Mouse (Mus musculus): ENCODE measurements around the gene 1700013G24Rik. TPM values are rescaled to one million over a fixed set of nuclear protein-coding genes. Genes with fewer than 3 reads are reported as not detected.

Gene 1700013G24Rik
- polyA plus RNA-seq, 1 experiment from 2014 or later: not detected

GRCm38 (mm10) chr4:137469081-137469844 is 16.2 kb downstream of the 1700013G24Rik start:
- peak overlapping the region; percentile 93 for H3K4me2 ChIP-seq (ENCODE audit: low read depth, low read length)
- DNase-seq (no peak), ATAC-seq (no peak)
- no peaks in the 10 kb centered on the region for H3K9me3 ChIP-seq (ENCODE audit: low read length)
- peak overlapping the region; percentile 65 for H3K4me3 ChIP-seq (ENCODE audit: low read depth, low read length)
- no peak for TF ChIP-seq EP300 (IDR thresholded peaks at IDR 0.05; ENCODE audit: low read depth)
- TF ChIP-seq CTCF (IDR thresholded peaks at IDR 0.05; ENCODE audit: low read depth): no peak
- H3K9ac ChIP-seq (replicated peaks): peak overlapping the region; percentile 79
- H3K36me3 ChIP-seq (replicated peaks; ENCODE audit: insufficient read depth, low read length): no peaks in the 10 kb centered on the region
- 0 out of 2 replicates have a peak, but pooled peaks cover 2% of the 10 kb centered on the region for H3K27me3 ChIP-seq (ENCODE audit: insufficient read depth, low read length)
- 8% methylated on average over 20 of the region's 20 CpGs for WGBS (ENCODE audit: insufficient replicate concordance)
- H3K4me1 ChIP-seq (ENCODE audit: insufficient read depth): peaks cover 10% of the 10 kb centered on the region
- H3K27ac ChIP-seq (ENCODE audit: low read depth): peak overlapping the region; percentile 48

- Histone ChIP-seq H3K36me3 (replicated peaks; ENCODE audit: insufficient read depth, low read length) (no peaks in the 10 kb centered on the region), H3K9me3 (ENCODE audit: low read length) (no peaks in the 10 kb centered on the region), H3K27me3 (ENCODE audit: insufficient read depth, low read length) (0 out of 2 replicates have a peak, but pooled peaks cover 2% of the 10 kb centered on the region), H3K9ac (replicated peaks) (peak overlapping the region; percentile 79; the same call in 1 of the 2 replicates), H3K4me2 (ENCODE audit: low read depth, low read length) (peak overlapping the region; percentile 93), H3K4me1 (ENCODE audit: insufficient read depth) (peaks cover 10% of the 10 kb centered on the region), H3K27ac (ENCODE audit: low read depth) (peak overlapping the region; percentile 39; the same call in 1 of the 2 replicates), H3K4me3 (ENCODE audit: low read depth, low read length) (peak overlapping the region; percentile 65)
- ATAC-seq: no peak
- 52% methylated on average over 15 of the region's 15 CpGs for WGBS (ENCODE audit: insufficient replicate concordance)
- TF ChIP-seq EP300 (IDR thresholded peaks at IDR 0.05; ENCODE audit: low read depth) (no peak), CTCF (IDR thresholded peaks at IDR 0.05; ENCODE audit: low read depth) (no peak; the same call in 1 of the 2 replicates)
- no peak for DNase-seq
Observed at GRCm38 (mm10) chr4:137469845-137470692, 17.0 kb downstream of the 1700013G24Rik start.

GRCm38 (mm10) chr4:137470701-137471317 is 17.7 kb downstream of the 1700013G24Rik start:
- Histone ChIP-seq H3K27ac (ENCODE audit: low read depth) (peak overlapping the region; percentile 39; the same call in 1 of the 2 replicates), H3K27me3 (ENCODE audit: insufficient read depth, low read length) (0 out of 2 replicates have a peak, but pooled peaks cover 2% of the 10 kb centered on the region), H3K4me1 (ENCODE audit: insufficient read depth) (peaks cover 13% of the 10 kb centered on the region), H3K4me2 (ENCODE audit: low read depth, low read length) (peak overlapping the region; percentile 93; the same call in 1 of the 2 replicates), H3K9ac (replicated peaks) (no peak overlapping the region), H3K4me3 (ENCODE audit: low read depth, low read length) (no peak overlapping the region), H3K9me3 (ENCODE audit: low read length) (no peaks in the 10 kb centered on the region), H3K36me3 (replicated peaks; ENCODE audit: insufficient read depth, low read length) (no peaks in the 10 kb centered on the region)
- WGBS (ENCODE audit: insufficient replicate concordance): 68% methylated on average over 9 of the region's 9 CpGs
- TF ChIP-seq EP300 (IDR thresholded peaks at IDR 0.05; ENCODE audit: low read depth) (no peak), CTCF (IDR thresholded peaks at IDR 0.05; ENCODE audit: low read depth) (no peak)
- peak; percentile 12; the same call in 1 of the 2 replicates for ATAC-seq
- no peak for DNase-seq

GRCm38 (mm10) chr4:137471326-137471725 is 18.2 kb downstream of the 1700013G24Rik start:
- Histone ChIP-seq H3K4me3 (ENCODE audit: low read depth, low read length) (no peak overlapping the region), H3K9me3 (ENCODE audit: low read length) (no peaks in the 10 kb centered on the region), H3K27ac (ENCODE audit: low read depth) (peak overlapping the region; percentile 60; the same call in 1 of the 2 replicates), H3K4me1 (ENCODE audit: insufficient read depth) (peaks cover 18% of the 10 kb centered on the region), H3K36me3 (replicated peaks; ENCODE audit: insufficient read depth, low read length) (no peaks in the 10 kb centered on the region), H3K27me3 (ENCODE audit: insufficient read depth, low read length) (0 out of 2 replicates have a peak, but pooled peaks cover 2% of the 10 kb centered on the region), H3K4me2 (ENCODE audit: low read depth, low read length) (no peak overlapping the region), H3K9ac (replicated peaks) (no peak overlapping the region)
- ATAC-seq: no peak
- no peak for DNase-seq
- WGBS (ENCODE audit: insufficient replicate concordance): 64% methylated on average over 8 of the region's 8 CpGs
- TF ChIP-seq CTCF (IDR thresholded peaks at IDR 0.05; ENCODE audit: low read depth) (no peak), EP300 (IDR thresholded peaks at IDR 0.05; ENCODE audit: low read depth) (no peak)

GRCm38 (mm10) chr4:137473240-137473639 is 20.2 kb downstream of the 1700013G24Rik start:
- Histone ChIP-seq H3K9me3 (ENCODE audit: low read length) (no peaks in the 10 kb centered on the region), H3K4me3 (ENCODE audit: low read depth, low read length) (no peak overlapping the region), H3K4me2 (ENCODE audit: low read depth, low read length) (no peak overlapping the region), H3K36me3 (replicated peaks; ENCODE audit: insufficient read depth, low read length) (no peaks in the 10 kb centered on the region), H3K27ac (ENCODE audit: low read depth) (0 out of 2 replicates have a peak overlapping the region, but pooled peaks have one; percentile 3), H3K27me3 (ENCODE audit: insufficient read depth, low read length) (0 out of 2 replicates have a peak, but pooled peaks cover 2% of the 10 kb centered on the region), H3K9ac (replicated peaks) (no peak overlapping the region), H3K4me1 (ENCODE audit: insufficient read depth) (peaks cover 28% of the 10 kb centered on the region)
- no peak for ATAC-seq
- TF ChIP-seq EP300 (IDR thresholded peaks at IDR 0.05; ENCODE audit: low read depth) (no peak), CTCF (IDR thresholded peaks at IDR 0.05; ENCODE audit: low read depth) (no peak)
- no peak for DNase-seq
- WGBS (ENCODE audit: insufficient replicate concordance): 68% methylated on average over 8 of the region's 8 CpGs

Data from liver, postnatal 0 days (tissue).